Mouse (Mus musculus) embryo, embryonic 9.5 days (tissue): ENCODE measurements around the gene R3hdm2.

Source experiments
- DNase-seq: peaks from one replicate; pipeline ENCODE4 v3.0.0-alpha.2; 2017; ENCODE audit errors: extremely low spot score

R3hdm2 gene

DNA sequence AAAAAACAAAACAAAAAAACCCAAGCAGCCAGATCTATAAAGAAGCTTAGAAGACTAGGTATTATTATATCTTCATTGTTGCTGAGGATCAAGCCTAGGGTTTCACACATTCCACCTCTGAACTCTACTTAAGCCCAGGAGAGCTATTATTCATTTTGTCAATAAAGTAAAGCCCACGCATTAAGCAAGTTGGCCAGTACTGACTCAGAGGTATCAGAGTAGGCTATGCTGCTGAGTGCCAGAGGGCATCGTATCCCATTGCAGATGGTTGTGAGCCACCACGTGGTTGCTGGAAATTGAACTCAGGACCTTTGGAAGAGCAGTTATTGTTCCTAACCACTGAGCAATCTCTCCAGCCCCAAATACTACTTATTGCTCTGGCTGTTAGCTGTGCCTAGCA is 163.8 kb downstream of the R3hdm2 start:
- no peak for DNase-seq

GRCm38 (mm10) chr10:127544375-127544774 is 164.2 kb downstream of the R3hdm2 start:
- no peak for DNase-seq

DNA sequence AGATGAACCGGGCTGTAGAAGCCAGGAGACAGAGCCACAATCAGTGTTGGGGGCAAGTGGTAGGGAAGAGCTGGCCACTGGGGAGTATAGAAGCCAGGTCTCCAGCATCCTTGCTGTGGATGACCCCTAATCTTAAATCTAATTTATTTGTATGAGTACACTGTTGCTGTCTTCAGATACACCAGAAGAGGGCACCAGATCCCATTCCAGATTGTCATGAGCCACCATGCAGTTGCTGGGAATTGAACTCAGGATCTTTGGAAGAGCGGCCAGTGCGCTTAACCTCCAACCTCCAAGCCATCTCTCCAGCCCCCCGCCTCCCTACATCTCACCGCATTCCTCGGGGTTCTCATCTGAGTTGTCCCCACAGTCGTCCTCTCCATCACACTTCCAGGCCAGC is 166.4 kb downstream of the R3hdm2 start:
- DNase-seq, result no peak

DNA sequence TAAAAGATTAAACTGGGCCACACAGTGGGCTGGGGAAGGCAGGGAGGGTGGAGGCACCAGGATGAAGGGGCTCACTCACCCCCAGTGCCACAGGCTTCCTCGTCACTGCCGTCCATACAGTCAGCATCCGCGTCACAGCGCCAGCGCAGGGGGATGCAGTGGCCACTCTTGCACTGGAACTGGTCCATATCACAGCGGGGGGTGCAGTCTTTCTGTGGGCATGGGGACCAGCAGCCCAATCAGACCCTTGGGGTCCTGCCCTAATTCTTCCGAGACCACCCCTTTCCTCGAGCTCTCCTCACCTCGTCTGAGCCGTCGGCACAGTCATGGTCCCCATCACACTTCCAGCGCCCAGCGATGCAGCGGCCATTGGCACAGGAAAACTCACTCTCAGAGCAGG is 168.1 kb downstream of the R3hdm2 start:
- DNase-seq, result no peak
